Mouse (Mus musculus): ENCODE results near the gene Notch2.
"Not testable (repeated sequence)": the region's sequence is repeated elsewhere in the genome, so short reads cannot be mapped to it uniquely, and the experiment has no call there.

Notch2 gene

DNA sequence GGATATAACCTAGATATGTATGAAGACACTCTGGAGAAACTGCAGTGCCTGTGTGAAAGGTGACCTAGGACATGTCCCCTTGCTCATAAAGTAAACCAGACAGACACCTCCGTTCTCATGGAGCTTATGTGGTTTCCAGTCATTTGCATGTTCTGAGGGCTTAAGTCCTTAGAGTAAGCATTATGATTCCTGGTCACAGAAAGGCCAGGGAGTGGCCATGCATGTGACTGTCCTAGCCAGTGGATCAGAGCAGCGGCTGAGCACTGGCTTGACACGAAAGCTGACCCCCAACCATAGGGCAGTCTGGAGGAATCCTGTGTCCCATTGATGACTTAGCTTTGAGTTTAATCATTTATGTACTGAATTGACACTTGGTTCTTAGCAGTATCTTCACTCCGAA, 14.7 kb downstream of the Notch2 start:
- DNase-seq (ENCODE audit: low read depth, low spot score), result no peak

DNA sequence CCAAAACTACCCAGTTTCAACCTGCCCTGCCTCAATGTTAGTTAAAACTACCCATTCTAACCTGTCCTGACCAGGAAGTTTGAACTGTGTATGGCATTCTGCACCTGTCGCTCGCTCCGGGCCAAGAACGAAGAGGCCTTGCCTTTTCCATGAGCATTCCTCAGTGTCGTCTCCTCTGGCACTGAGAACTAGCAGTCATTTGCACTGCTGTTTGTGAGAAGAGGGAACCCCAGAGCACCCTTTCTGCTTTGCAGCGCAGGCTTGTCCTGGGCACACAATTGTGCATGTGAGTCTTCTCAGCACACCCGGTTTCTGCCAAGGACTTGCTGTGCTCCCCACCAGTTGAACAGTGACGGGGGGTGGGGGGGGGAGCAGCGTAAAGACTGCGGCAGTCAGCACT, 15.6 kb downstream of the Notch2 start:
- no peak for DNase-seq (ENCODE audit: low read depth, low spot score)

DNA sequence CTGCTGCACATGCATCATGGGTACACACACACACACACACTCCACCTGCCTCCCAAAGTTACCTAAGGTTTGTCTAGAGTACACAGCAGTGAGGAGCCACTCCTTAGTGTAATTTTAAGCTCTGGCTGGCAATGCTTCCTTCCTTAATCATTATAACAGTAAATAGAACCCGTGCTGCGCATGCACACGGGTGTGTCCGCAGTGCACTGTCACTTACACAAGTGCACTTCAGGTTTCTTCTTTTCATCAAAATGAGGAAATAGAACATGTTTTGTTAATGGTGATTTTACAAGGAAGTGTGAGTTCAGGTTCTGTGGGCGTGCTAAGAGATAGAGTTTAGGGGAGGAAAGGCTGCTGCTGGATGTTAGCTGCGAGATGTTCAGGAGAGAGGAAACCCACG, 17.8 kb downstream of the Notch2 start:
- DNase-seq (ENCODE audit: low read depth, low spot score), result no peak

DNA sequence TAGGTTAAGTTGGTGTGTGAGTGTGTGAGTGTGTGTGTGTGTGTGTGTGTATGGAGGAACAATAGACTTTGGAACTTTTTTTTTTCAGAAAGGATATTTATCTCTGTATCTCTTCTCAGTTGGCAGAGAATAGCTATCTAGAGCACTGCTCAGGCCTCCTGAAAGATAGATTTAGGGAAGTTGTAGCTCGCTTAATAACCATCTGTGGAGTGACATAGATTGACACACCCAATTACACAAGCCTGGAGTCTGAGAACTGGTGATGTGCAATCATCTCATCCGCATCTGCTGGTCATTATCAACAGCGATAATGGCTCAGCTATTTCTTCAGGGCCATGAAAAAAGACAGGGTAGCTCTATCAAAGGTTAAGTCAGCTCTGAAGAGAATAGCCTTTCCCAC, 18.9 kb downstream of the Notch2 start:
- no peak for DNase-seq (ENCODE audit: low read depth, low spot score)

DNA sequence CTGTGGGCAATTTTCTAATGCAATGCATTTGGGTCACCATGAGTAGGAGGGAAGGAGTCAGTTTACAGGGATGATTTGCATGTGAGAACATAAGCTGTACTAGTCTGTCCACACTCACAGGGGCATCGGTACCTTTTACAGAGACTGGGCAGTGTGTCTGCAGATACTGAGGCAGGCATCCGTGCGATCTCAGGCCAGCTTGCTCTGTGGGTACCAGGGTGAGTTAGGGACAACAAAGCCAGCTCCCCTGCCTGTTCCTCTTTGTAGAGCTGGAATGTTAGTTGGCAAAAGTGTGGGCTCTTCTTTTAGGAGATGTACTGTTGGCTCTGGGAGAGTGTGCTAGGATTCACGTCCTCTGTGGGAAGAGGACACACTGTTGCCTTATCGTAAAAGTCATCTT, 19.6 kb downstream of the Notch2 start:
- DNase-seq (ENCODE audit: low read depth, low spot score), result no peak

DNA sequence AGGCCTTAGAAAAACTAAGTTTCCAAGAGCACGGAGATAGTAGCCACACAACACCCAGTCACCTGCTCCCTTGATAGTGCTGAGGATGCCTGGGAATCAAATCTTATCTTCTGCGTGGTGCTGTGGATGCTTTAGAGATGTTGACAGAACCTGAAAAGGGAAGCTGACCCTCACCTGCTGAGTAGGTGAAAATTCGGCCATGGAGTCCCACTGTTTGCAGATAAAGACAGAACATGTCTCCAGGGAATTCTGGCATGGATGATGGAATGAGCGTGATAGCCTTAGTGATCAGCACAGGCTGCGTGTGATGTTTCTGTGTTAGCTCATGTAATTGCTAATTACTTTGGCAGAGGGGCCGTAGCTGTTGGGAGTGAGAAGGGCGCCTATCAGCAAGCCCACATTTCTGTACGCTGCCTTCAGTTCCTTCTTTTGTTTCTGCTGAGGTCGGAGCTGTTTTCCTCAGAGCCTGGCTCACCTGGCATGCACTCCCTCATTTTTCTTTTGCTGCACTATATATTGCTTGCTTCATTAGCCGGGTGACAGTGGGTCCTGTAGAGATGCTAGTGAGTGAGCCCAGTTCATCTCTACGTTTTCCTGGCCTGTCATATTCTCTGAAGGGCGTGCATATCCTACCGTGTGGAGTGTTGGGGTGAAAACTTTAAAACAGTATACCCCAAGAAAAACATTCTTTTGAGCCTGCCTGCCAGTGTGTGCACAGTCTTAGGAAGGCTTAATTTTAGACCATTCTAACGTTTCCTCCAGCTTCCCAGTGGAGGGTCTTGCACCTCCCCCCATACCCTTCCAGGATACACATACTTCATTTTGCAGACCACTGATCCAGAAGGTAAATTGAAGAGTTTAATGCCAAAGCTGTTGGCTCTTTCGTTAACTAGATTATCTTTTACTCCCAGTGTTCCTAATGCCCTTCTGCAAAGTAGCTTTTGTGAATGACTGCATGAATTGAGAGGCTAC, 21.6 kb downstream of the Notch2 start:
- DNase-seq (ENCODE audit: low read depth, low spot score), result no peak

DNA sequence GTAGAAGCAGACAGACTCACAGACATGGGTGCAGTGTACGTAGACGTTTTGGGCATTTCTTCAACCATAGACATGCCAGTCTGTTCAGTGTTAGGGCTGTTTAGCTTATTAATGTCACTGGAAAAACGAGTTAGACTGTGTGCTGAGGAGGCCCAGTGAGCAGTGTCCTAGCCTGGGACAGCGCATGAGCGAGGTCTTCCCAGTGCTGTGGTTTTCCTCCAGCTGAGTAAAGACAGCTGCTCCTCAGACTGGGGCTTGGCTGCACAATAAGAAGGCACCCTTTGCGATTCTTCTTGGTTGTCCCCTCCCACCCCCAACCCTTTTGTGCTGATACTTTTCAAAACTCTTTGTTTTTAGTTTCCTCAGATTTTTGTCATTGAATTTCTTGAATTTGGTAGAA, 22.8 kb downstream of the Notch2 start:
- no peak for DNase-seq (ENCODE audit: low read depth, low spot score)

DNA sequence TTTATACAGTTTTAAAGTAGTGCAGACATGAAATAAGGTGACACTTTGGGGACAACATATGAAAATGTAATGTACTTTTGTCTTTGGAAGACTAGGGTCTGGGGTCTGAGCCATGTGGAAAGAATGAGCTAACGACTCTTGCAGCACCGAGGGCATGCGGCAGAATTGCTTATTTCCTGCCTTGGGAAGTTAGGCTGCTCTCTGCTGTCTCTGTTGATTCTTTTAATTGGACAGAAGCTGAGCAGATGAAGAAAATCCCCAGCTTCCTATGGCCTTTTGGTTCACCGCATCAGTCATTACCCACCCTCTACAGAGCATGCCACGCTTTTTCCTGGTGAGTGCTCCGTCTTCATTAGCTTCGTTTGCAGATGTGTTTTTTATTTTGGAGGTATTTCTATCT, 23.8 kb downstream of the Notch2 start:
- no peak for DNase-seq (ENCODE audit: low read depth, low spot score)

DNA sequence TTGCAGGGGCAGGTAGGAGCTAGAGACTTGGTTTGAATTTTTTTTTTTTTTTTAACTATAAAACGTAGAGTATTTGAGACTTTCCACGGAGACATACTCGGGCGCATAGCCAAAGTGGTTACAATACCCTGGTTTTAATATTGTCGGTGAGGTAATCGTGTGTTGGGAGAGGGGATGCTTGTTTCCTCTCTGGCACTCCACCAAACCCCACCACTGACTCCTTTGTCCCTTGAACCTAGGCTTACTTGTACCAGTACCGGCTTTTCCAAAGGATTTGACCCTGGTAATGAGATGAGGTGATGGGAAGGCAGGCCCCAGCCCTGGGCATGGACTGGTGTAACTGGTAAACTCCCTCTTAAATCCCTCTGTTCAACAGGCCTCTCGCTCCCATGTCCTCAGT, 25.3 kb downstream of the Notch2 start:
- no peak for DNase-seq (ENCODE audit: low read depth, low spot score)

DNA sequence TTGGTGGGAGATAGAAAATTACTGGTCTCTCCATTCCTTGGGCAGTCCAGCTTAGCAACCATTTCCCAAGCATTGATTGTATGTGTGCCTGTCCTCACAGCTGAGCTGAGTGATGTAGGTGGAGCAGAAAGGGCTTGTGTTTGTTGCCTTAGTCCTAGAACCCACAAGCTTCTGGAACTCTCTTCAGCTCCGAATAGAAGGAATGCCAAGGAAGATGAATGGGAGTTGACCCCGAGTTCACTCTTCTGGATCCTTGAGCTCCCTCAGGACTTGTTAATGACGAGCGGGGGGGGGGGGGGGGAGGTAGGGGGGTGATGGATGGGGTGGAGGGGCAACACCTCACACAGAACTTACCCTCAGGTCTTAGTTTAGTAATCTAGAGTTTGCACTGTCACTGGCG, 25.9 kb downstream of the Notch2 start:
- no peak for DNase-seq (ENCODE audit: low read depth, low spot score)

DNA sequence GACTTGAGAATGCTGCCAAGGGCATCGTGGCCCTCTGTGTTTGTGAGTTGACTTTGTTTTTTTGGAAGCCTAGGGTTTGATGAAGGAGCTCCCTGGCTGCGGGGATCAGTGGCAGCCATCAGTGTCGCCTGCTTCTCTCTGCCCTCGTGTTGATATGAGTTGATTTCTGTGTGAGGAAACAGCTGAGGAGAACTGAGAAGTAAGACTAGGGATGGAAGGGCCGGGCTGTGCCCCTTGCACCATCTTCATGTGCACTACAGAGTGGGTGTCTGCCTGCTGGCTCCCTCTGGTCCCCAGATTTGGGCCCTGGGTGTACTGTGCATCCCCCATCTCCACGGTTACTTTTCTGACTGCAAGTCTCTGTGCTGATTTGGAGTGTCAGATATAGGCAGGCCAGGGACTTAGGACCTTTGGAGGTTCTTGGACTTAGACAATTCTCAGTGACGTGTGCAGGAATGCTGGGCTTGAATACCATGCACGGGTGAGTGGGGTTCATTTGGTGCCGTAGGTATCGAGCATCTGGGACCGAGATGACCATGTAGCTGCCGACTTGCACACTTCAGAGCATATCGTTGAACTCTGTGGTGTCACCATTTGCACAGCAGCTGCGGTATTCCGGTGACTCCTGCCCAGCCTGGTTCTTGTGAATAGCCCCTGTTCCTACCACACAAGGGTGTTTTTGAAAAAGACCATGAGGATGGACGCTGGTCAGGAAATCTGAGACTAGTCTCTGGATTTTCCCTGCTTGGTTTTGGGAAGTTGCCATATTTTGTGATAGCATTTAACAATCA, 26.5 kb downstream of the Notch2 start:
- DNase-seq (ENCODE audit: low read depth, low spot score), result no peak

DNA sequence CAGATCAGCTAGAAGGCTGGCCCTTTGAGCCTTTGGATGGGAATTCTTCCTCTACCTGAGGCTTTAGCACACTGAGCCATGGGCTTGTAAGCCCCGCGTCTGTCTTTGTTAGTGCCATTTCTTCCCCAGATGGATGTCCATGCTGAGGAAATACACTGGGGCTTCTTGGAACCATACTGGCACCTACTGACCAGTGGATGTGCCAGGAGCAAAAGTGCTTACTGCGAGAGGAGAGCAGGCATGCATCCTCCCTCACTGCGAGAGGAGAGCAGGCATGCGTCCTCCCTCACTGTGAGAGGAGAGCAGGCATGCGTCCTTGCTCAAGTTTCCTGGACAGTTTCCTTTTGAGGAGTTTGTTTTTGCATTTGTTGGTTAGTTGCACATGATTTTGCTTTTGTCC, 27.5 kb downstream of the Notch2 start:
- DNase-seq (ENCODE audit: low read depth, low spot score), result no peak

DNA sequence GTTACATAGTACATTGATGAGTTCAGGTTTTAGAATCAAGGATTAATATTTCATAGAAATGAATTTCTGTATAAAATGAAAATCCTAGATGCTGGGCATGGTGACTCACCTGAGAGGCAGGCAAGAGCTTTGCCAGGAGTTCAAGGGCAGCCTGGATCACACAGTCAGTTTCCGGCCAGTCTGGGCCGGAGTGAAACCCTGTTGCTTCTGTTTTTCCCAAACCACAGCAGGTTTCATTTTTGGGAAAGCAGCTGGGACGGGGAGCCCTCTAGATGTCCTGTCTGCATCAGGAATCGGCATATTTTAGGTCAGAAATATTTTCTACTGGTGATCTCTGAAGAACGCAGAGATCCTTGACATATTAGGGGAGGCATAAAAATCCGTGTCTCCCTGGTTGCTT, 29.0 kb downstream of the Notch2 start:
- no peak for DNase-seq (ENCODE audit: low read depth, low spot score)

DNA sequence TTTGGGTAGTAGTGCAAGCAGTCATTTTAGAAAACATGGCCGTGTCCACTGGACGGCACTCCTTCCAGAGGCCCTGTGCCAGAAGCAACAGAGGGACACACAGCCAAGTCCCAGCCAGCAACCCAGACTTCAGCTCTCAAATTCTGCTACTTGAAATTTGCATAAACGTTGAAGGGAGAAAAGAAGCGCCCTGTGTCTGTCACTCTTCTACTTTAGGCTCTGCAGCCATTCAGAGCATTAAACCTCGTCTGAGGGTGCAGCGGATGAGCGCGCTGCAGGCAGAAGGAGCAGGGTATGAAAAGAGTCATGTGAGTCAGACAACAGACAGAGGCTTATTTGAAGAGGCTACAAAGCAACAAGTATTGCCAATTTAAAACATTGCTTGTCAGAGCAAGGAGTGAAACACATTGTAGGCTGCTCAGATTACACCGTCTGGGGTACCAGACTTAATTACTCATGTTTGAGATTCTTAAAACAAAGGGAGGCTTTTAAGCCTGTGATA, 29.7 kb downstream of the Notch2 start:
- DNase-seq (ENCODE audit: low read depth, low spot score), result no peak

DNA sequence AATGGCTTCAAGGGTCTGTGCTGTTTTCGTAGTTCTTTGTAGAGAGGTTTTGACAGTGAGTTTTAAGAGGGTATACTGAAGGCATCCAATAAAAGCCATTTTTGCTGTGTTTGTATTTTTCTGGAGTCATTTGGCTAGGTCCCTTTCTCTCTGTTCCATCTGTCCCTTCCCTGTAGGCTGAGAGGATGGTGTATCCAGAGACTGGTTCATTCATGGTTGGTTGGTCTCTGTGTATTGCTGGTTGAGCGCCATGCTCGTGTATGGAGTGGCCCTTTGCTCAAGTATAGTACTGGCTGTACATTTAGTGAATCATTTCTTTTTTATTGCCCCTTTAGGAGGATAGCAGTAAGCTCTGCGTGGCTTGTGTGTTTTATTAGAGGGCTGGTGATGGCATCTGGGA, 30.3 kb downstream of the Notch2 start:
- no peak for DNase-seq (ENCODE audit: low read depth, low spot score)

DNA sequence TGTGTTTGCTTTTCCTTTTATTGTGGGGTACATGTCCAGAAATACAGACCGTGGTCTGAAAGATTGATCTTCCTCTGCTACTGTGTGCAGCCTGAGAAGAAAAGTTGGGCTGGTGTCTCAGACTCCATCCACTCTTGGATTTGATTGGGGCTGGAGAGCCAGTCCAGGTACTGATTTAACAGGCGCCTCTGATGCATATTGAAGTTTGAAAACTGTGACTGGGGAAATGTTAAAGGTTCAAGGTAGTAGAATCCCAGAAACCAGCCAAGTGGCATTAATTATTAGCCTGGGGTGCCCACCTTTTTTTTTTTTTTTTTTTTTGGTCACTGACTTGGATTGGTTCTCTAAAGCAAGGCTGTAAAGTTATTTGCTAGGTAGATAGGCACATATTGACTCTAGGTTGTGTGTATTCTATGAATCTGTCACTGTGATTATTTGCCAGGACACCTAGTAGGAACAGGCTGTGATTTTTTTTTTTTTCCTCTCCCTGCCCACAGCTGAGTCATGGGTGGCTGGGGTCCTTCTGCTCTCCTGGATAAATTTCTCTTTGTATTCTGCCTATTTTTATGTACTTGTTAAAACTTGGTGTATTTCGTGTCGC, 31.5 kb downstream of the Notch2 start:
- no peak for DNase-seq (ENCODE audit: low read depth, low spot score)

DNA sequence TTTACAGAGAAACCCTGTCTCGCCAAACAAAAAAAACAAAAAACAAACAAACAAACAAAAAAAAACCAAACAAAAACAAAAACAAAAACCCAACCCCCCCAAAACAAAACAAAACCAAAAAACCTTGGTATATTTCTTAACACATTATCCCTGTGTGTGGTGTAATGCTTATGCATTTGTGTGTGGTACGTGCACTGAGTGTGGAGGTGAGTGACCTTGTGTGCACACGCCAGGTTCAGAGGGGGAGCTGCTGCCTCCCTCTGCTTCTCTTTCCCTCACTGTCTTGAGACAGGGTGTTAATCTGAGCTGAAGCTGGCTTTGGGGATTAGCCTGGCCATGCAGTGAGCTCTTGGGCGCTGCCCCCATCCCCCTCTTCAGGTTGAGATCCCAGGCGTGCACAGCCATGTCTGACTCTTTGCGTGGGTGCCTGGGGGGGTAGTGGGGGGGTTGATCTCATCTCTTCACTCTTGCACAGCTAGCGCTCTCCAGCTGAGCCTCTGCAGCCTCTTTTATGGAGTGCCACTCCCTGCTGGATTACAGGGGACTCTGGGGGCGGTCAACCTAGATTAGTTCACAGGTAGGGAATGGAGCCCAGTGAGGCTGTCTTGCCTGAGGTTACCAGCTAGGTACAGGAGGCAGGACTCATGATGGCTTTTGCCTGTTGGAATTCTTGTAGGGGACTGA, 32.3 kb downstream of the Notch2 start:
- no peak for DNase-seq (ENCODE audit: low read depth, low spot score)

DNA sequence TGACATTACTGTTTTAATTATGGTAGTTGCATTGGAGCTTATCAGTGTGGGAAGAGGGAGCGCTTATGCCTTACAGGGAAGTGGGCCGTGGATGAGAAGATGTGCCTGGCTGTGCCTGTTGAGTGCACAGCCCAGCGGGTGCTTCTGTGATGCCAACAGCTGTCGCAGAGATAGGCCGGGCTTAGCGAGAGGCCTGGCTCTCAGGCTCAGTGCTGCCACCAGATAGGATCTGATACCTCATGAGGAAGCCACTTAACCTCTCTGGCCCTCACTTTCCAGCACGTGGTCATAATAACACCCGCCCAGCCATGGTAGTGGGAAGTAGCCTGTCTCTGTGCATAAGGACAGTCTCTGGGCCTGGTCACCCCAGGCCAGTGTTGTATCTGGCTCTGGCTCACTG, 33.0 kb downstream of the Notch2 start:
- DNase-seq (ENCODE audit: low read depth, low spot score), result no peak

DNA sequence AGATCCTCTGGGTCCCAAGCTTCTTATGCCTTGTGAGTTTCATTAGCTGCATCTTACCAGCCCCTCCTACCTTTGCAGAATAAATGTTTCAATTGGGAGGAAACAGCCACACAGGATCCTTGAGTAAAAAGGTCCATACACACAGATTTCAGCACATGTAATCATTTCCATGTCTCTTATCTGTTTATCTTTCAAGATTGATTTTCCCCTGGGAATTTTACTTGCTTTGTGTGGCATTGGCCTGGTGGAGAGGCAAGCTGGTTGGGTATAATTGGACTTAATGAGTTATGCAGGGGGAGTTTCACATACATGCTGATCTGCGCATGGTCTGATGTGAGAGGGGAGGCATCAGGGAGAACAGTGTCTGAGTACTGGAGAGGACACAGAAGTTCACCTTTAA, 36.3 kb downstream of the Notch2 start:
- DNase-seq (ENCODE audit: low read depth, low spot score), result no peak

DNA sequence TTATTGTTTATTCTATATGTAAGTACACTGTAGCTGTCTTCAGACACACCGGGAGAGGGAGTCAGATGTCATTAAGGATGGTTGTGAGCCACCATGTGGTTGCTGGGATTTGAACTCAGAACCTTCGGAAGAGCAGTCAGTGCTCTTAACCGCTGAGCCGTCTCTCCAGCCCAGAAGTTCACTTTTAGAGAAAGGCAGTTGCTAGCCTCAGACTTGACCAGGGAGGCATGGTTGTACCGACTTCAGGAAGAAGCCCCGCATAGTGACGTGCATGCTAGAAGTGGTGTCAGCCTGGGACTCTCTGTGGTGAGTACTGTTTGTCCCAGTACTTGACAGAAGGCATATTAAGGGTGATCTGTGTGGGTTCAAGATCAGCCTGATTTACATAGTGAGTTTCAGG, 36.8 kb downstream of the Notch2 start:
- not testable (repeated sequence) for DNase-seq (ENCODE audit: low read depth, low spot score)

DNA sequence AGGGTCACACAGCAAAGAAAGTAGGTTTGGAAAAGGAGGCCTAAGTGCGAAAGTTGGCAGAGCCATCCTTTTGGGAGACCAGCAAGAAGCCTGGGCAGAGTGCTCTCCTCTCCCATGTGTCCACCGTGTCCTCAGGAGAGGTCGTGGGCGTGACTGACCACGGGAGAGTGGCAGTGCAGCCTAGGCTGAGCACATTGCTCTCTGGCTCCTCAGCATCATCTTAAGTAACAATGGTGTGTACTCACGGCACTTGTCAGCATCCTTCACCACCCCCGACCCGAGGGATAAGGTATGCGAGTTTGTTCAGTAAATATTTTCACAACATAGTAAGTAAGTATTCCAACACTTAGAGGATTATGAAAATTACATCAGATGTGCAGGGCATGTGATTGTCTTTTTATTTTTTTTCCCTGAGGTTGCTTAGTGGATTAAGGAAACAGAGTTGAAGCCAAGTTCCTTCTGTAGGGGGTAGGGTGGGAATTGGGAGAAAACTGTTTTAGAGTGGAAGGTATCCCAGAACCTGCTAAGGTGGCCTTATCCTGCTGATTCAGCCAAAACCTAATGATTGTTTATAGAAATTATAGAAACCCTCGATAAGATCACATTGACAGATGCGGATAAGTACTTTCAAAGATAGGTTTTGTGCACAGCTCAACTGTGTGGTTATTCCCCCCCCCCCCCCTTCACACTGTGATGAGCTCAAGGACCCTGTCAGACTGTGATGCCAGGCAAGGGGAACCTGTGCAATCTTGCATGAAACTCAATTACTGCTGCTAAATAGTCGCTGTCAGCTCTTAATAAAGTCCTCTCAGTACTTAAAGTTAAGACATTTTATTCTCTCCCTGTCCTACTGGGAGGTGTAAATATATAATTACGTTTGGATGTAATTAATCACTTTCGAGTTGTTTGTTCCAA, 37.4 kb downstream of the Notch2 start:
- DNase-seq (ENCODE audit: low read depth, low spot score), result no peak
